Mouse (Mus musculus) G1E-ER4 (cell line): ENCODE measurements around the gene Nfkbib. TPM values are rescaled to one million over a fixed set of nuclear protein-coding genes. Genes with fewer than 3 reads are reported as not detected.

ENCODE experiments used
- GATA1 ChIP-seq: IDR thresholded peaks from one replicate; pipeline ENCODE4 v1.8.0; 2012; ENCODE audit warnings: low read length, inconsistent platforms
- polyA plus RNA-seq: library from polyadenylated mRNA; stranded (reverse); fragments of >175 nt; gene quantifications from 2 replicates; pipeline ENCODE4 v1.2.3, GENCODE M21; 2012

The Nfkbib gene
- polyA plus RNA-seq, 1 experiment: 233 TPM

DNA sequence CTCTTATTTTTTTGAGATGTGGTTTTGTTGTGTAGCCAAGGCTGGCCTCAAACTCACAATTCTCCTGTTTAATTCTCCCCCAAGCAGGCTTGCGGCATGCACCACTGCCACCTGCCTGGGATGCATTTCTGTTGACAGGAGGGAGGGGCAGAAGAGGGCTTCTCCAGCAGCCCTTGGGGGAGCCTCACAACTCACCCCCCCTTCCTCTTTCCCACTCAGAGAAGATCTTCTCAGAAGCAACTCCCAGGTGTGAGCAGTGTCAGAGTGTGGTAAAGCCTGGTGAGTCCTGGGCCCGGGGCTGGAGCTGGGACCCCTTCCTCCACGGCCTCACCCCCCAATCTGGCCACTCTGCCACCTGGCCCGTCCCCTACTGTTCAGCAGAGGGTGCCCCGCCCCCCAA lies 17.8 kb upstream of the Nfkbib start:
- no peak for TF ChIP-seq GATA1

DNA sequence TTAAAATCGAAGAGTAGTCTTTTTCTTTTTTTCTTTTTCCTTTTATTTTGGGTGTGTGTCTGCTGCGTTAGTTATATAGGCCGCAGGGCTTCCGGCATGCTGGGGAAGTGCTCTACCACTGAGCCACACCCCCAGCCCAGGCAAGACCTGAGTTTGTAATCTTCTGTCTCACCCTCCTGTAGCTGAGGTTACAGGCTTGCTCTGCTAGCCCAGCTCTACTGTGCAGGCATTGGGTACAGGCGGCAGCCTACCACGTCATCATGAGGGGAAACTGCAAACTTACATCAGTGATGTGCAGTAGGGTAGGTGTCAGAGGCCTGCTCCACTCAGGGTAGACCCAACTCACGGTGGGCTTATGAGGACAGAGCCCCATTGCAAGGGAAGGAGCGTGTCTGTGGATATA lies 13.9 kb upstream of the Nfkbib start:
- no peak for TF ChIP-seq GATA1

DNA sequence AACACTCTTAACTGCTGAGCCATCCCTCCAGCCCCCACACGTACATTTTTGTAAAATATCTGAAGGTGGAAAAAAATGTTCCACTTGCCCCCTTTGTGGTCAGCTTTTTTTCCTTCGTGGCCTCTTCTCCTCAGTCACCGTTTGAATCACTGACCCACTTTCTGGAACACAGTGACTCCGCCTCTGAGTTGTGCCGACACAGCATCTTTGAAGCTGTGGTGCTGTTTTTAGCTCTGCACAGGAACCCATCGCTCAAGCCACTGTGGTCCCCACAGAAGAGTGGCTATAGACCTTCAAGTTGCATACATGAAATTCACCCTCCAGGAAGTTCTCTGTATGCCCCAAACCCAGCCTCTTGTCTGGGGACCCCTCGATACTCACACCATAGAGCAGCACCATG lies 13.5 kb upstream of the Nfkbib start:
- no peak for TF ChIP-seq GATA1

DNA sequence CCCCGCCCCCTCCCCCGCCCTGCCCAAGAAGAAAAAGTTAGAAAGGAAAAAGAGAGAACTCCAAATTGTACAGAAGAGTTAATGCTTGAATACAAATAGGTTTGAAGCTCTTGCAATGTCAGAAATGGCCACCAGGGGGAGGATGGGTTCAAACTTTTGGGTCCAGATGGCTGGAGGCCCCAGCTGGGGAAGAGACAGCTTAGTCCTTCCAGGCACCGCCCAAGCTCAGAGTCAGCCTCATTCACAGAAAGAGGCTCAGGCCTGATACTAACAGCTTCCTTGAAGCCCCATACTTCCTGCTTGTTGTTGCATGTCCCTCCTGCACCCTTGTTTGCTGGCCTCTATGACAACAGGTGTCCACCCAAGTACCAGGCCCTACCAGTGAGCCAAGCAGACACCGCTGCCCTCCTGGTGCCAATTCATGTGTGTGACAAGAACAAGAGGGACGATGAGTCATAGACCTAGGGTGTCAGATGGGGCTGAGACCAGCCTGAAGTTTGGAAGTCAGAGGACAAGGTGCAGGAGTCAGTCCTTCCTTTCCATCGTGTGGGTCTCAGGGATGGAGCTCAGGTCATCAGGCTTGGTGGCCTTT lies 12.9 kb upstream of the Nfkbib start:
- TF ChIP-seq GATA1: no peak

DNA sequence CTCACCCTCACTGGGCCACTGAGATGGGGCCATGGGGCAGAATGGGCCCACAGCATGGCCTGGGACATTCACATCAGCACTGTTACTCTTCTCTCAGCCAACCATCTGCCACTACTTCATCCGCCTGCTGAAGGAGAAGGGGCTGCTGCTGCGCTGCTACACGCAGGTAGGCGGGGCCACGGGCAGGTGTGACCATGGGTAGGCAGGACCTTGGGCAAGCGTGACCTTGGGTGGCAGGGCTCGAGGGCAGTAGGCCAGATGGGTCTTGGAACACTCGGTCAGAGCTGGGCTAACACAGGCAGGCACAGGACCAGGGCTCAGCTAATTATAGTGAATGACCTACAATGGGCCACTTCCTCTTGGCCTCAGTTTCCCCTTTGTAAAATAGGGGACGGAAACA lies 11.5 kb upstream of the Nfkbib start:
- TF ChIP-seq GATA1: no peak

DNA sequence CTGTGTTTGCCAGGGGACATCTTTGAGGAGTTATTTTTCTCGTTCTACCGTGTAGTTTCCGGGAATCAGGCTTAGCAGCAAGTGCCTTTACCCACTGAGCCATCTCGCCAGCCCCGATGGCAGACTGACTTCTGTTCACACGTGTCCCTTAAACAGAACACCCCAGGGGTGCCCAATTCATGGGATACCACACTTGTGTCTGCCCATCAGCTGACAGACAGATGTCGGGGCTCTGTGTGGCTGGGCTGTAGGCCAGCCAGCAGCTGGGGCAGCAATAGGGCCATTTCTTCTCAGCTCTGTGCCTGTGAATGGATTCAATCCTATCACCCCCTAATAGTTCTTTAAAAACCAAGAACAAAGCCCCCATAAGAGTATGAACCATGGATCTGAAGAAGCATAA lies 7.8 kb upstream of the Nfkbib start:
- TF ChIP-seq GATA1: no peak

DNA sequence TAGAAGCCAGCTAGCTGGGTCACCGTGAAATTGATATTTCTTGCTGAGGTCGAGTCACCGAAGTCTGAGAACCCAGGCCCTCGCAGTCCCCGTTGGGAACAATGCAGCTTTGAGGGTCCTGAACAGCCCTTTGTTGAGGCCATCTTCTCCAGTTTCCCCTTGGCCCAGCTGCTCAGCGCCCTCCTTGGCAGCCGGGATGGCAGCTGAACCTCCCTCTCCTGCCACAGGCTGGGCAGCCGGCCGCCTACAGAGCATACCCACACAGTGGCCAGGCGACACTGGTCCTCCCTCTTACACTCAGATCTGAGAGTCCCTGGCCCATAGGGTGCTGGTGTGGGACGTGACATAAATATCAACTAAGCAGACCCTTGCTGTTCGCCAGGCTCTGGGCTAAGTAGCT lies 6.9 kb upstream of the Nfkbib start:
- no peak for TF ChIP-seq GATA1

DNA sequence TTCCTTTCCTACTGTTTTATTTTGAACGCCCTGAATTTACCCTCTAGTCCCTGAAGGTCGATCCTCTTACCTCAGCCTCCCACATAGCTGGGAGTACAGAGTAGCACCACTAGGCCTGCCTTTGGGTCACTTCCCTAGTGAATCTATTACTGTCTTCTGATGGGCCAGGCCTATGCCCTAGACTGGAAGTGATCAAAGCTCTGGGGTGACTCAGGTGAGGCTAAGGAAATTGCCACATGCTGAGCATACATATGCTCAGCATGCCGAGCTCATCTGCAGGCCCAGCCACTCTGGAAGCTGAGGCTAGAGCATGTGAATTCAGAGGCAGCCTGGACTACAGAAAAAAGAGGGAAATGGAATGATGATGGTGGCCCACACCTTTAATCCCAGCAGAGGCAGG lies 5.9 kb upstream of the Nfkbib start:
- no peak for TF ChIP-seq GATA1

DNA sequence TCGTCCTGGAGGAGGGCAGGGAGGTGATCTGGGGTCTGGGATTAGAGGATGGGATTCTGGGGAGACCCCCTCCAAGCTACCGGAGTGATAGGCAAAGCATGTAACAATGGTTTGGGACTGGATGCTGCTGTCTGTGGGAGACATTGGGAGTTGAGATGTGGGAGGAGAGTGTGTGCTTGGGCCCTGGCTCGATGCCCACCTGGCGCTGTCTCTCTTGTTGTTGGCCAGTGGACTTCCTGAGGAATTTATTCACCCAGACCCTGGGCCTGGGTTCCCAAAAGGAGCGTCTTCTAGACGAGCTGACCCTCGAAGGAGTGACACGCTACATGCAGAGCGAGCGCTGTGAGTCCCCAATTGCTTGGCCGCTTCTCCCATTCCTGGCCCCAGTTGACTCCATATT lies 4.6 kb upstream of the Nfkbib start:
- no peak for TF ChIP-seq GATA1

DNA sequence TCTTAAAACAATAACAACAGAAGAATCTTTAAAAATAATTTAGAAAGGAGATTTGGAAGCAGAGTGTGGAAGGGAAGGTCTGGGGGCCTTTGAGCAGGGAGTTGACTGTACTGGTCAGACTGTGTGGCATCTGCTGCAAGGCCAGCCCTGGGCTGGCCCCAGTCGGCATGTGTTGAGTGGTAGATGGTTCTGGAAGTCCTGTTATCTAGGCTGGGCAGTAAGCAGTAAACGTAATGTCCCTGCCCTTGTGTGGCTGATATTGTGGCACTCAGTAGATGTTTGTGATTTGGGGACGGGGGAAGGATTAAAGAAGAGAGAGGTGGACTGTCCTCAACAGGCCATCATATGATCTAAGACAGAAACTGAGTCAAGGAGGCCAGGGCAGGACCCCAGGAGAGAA lies 3.0 kb upstream of the Nfkbib start:
- no peak for TF ChIP-seq GATA1

DNA sequence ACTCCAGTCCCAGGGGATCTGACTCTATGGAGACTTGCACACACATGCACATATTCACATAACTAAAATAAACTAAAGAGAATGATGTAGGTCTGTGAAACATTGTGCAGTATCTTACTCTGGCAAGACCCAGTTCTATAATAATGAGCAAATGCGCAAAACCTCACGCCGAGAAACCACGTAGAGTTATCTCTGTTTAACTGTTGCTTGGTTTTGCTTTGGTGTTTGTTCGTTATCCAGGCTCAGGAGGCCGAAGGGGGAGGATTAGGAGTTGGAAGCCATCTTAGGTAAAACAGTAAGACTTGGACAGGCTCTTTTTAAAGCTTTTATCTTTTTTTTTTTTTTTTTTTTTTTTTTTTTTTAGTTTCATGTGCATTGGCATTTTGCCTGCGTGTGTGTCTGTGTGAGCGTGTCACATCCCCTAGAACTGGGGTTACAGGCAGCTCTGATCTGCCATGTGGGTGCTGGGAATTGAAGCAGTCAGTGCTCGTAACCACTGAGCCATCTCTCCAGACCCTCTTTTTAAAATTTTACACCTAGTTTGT lies 2.2 kb upstream of the Nfkbib start:
- no peak for TF ChIP-seq GATA1

DNA sequence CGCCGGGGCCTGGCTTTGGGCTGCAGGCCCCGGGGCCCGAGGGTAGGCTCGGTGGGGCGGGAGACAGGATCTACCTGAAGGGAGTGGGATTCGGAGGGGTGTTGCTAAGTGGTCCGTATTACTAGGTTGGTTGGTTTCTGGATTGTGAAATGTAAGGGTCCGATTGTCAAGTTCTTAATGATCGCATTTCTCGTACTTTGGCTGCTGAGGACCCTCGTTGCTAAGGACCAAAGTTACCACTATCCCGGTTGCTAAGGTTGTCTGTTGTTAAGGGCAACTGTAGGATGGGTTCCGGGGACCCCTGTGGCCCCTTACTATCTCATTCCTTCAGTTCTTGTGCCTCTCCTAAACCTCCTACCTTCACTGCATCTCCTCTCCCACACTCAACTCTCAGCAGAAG lies 402 bp downstream of the Nfkbib start:
- TF ChIP-seq GATA1: no peak

DNA sequence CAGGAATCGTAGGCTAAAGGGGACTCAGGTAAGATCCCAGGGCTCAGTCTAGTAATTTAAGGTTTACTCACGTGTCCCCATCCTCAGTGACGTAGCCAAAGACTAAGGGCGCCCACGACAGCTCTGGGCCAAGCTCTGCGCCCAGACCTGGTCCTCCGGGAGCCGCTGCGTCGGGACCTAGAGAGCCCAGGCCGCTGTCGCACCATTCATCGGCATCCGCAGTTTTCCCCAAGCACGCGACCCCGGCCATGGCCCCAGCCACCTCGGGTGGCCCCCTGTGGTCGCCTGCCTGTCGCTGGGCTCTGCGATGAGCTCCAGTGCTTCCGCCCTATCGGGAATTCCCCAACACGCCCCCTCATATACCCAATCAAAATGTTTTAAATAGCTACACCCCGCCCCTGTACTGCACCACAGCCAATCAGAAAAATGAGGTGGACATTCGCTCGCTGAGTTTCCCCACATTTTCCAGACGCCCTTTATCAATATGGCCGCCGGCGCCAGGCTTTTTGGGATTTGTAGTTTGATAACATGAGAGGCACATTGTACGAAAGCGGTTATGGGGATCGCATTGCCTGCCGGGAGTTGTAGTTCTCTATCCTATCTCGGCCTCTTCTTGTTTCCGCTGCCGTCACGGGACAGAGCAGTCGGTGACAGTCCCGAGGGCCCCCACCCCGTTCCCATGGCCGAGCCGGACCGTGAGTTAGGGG lies 986 bp downstream of the Nfkbib start, which contains the start of gene Sirt2:
Sirt2 (plus strand) TSS at position 563 of the 707 bp plus-strand sequence.
- no peak for TF ChIP-seq GATA1

DNA sequence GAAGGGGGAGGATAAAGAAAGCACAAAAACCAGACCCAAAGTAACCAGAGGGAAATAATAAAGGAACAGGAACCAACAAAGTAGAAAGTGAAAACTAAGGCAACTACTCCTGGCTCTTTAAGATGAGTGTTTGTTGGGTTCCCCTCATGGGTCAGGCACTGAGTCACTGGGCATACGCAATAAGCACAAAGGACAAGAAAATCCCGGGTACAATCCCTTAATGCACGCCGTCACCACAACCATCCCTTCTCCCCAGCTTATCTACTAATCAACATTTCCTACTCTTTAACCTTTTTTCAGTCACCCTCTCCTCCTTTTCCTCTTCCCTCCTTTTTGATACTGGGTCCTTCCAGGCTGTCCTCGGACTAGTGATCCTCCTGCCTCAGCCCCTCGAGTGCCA lies 2.1 kb downstream of the Nfkbib start:
- TF ChIP-seq GATA1: no peak

DNA sequence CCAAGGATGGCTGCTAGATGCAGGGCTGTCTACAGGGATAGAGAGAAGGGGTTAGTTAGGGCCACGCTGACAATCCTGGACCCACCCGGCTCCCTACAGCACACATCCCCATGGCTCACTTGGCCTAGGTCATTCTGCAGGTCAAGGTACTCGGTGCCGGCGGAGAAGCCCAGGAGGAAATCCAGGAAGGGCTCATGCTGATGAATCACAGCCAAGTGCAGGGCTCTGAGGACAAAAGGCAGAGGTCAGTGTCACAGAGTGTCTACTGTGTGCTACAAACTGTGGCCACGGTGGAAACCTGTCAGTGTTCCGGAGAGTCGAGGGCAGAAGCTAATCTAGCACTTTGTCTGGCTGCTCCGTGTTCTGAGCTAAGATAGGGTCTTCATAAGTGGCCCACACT lies 5.4 kb downstream of the Nfkbib start:
- no peak for TF ChIP-seq GATA1

DNA sequence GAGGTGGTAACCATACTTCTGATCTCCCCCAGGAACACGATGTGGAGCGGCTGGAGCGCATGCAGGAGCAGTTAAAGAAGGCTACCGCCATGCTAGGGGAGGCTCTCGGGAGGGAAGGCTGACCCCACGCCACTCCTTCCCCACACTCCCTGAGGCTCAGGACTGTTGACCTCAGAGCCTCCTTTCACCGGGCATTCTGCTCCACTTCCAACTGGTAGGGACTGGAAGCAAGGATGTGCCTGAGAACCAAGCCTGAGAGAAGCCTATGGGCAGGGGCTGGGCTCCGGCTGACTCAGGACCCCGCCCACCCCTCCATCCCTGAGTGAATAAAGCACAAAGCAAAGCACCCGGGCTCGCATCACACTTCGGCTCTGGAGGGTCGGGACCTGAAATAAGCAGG lies 8.7 kb downstream of the Nfkbib start:
- TF ChIP-seq GATA1: no peak

DNA sequence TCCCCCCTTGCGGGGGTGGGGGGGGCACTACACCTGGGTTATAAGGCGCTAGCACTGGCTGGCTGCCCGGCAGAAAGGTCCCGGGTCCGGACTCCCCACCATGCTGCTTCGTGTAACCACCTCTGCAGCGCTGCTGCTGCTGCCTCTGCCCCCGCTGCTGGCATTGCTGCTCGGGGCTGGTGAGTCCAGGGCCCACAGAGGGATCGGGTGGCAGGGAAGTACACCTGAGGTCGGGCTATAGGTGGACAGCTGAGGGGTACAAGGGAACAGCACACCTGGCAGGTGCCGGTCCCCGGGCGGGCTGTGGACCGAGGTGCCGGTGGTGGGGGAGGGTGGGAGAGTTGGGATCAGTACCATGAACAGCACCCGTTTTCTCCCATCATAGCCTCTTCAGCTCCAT lies 11.2 kb downstream of the Nfkbib start, which contains the start of gene Ccer2:
Ccer2 (plus strand) TSS at position 96 of the 400 bp plus-strand sequence.
- no peak for TF ChIP-seq GATA1

DNA sequence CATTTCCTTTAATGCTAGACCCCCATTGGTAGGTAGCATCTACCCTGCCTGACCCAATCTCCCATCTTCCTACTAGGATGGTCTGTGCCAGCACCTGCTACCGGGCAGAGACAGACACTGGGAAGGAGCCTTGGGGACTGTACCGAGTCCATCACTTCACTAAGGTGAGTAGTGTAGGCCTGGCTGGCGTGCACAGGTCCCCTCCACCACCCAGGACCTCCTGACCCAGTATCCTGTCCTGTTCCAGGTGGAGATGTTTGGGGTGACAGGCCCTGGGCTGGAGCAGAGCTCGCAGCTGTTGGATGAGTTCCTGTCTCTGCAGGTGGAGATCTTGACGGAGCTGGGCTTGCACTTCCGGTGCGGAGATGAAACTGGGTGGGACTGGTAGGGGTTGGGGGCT lies 17.4 kb downstream of the Nfkbib start:
- TF ChIP-seq GATA1: no peak
